Mouse (Mus musculus): Measurements from ENCODE around the gene Cgn. TPM values are rescaled to one million over a fixed set of nuclear protein-coding genes. Genes with fewer than 3 reads are reported as not detected.
"Not testable (repeated sequence)": the region's sequence is repeated elsewhere in the genome, so short reads cannot be mapped to it uniquely, and the experiment has no call there.

Cgn gene
- total and polyA plus RNA-seq, 3 experiments, result 0.25 to 0.50 (median 0.43) TPM

GRCm38 (mm10) chr3:94745691-94746090 lies 40.6 kb downstream of the Cgn start:
- Histone ChIP-seq H3K27ac (no peak overlapping the region), H3K9ac (ENCODE audit: low read depth, low read length) (no peak overlapping the region), H3K4me1 (ENCODE audit: control insufficient read depth, insufficient read depth, low read length) (no peaks in the 10 kb centered on the region), H3K4me3 (no peak overlapping the region), H3K27me3 (ENCODE audit: control insufficient read depth, insufficient read depth, low read length) (no peaks in the 10 kb centered on the region), H3K79me2 (replicated peaks; ENCODE audit: control insufficient read depth, insufficient read depth, low read length) (no peaks in the 10 kb centered on the region), H3K36me3 (ENCODE audit: control insufficient read depth, insufficient read depth, low read length) (no peaks in the 10 kb centered on the region)
- WGBS, result 92% methylated on average over 17 of the region's 17 CpGs
- TF ChIP-seq EP300 (IDR thresholded peaks at IDR 0.05; ENCODE audit: insufficient read depth, low read depth, low read length) (no peak), POLR2A (IDR thresholded peaks at IDR 0.05; ENCODE audit: insufficient read depth, low read depth, low read length) (no peak), CTCF (IDR thresholded peaks at IDR 0.05) (no peak)
- no peak for DNase-seq
- intact Hi-C loops (cut with DNase I), result no loop called here

- not testable (repeated sequence) for DNase-seq
Measured at GRCm38 (mm10) chr3:94723637-94724036, 62.7 kb downstream of the Cgn start.

DNA sequence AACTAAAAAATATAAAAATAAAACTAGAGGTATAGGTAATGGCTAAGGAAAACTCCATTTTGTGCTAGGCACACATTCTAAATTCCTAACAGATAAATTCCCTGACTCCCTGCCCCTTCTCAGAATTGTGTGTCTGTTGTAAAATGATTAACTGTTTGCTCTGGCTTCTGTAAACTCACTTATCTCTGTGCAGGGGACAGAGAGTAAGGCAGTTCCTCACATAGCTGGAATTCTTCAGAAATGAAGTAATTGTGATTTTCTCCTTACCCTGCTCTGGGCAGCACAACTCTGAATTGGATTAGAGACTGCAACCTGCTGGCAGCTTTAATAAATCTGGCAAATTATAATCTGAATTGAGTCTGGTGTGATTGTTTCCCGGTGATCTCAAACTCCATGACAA lies 68.0 kb downstream of the Cgn start:
- H3K36me3 ChIP-seq (ENCODE audit: control insufficient read depth, insufficient read depth, low read length); H3K79me2 ChIP-seq (replicated peaks; ENCODE audit: control insufficient read depth, insufficient read depth, low read length); H3K27ac ChIP-seq; DNase-seq; H3K9ac ChIP-seq (ENCODE audit: low read depth, low read length); H3K4me3 ChIP-seq; intact Hi-C loops (cut with DNase I); H3K27me3 ChIP-seq (ENCODE audit: control insufficient read depth, insufficient read depth, low read length); H3K4me1 ChIP-seq (ENCODE audit: control insufficient read depth, insufficient read depth, low read length): not testable (repeated sequence)
- 27% methylated on average over 1 of the region's 1 CpGs for WGBS

More at GRCm38 (mm10) chr3:94723637-94724036, 62.7 kb downstream of the Cgn start:
- not testable (repeated sequence) for H3K36me3 ChIP-seq (ENCODE audit: control insufficient read depth, insufficient read depth, low read length); H3K4me1 ChIP-seq (ENCODE audit: control insufficient read depth, insufficient read depth, low read length); H3K9ac ChIP-seq (ENCODE audit: low read depth, low read length); H3K4me3 ChIP-seq; H3K27me3 ChIP-seq (ENCODE audit: control insufficient read depth, insufficient read depth, low read length); H3K27ac ChIP-seq; H3K79me2 ChIP-seq (replicated peaks; ENCODE audit: control insufficient read depth, insufficient read depth, low read length)
- 15% methylated on average over 2 of the region's 2 CpGs for WGBS
- intact Hi-C loops (cut with DNase I), result loop anchor here (5.0 kb wide), 1 partner anchor 86 kb away; no protein-coding TSS in a partner anchor
- peak; percentile 28 for TF ChIP-seq CTCF (IDR thresholded peaks at IDR 0.05)

- H3K27ac ChIP-seq, result not testable (repeated sequence)
Measured at GRCm38 (mm10) chr3:94713424-94713823, 72.9 kb downstream of the Cgn start.

GRCm38 (mm10) chr3:94710591-94710990 lies 75.7 kb downstream of the Cgn start:
- H3K9ac ChIP-seq (ENCODE audit: low read depth, low read length), result not testable (repeated sequence)

More at GRCm38 (mm10) chr3:94713424-94713823, 72.9 kb downstream of the Cgn start:
- H3K9ac ChIP-seq (ENCODE audit: low read depth, low read length); H3K36me3 ChIP-seq (ENCODE audit: control insufficient read depth, insufficient read depth, low read length); DNase-seq; H3K4me3 ChIP-seq; H3K4me1 ChIP-seq (ENCODE audit: control insufficient read depth, insufficient read depth, low read length); intact Hi-C loops (cut with DNase I); H3K27me3 ChIP-seq (ENCODE audit: control insufficient read depth, insufficient read depth, low read length); H3K79me2 ChIP-seq (replicated peaks; ENCODE audit: control insufficient read depth, insufficient read depth, low read length): not testable (repeated sequence)
- WGBS, result 85% methylated on average over 3 of the region's 3 CpGs

More at GRCm38 (mm10) chr3:94710591-94710990, 75.7 kb downstream of the Cgn start:
- DNase-seq; H3K36me3 ChIP-seq (ENCODE audit: control insufficient read depth, insufficient read depth, low read length); H3K27me3 ChIP-seq (ENCODE audit: control insufficient read depth, insufficient read depth, low read length); H3K27ac ChIP-seq; H3K4me1 ChIP-seq (ENCODE audit: control insufficient read depth, insufficient read depth, low read length); H3K79me2 ChIP-seq (replicated peaks; ENCODE audit: control insufficient read depth, insufficient read depth, low read length); H3K4me3 ChIP-seq; intact Hi-C loops (cut with DNase I): not testable (repeated sequence)

Other genes starting within 250 kb of the Cgn start
- 10 to 100 TPM; 27.4 to 29.0 TPM for gene Snx27, start 203.8 kb downstream of the Cgn start, total RNA-seq (2021)
- gene Snx27, start 203.8 kb downstream of the Cgn start, polyA plus RNA-seq (2012; rRNA removed), result 7.5 and 14.4 TPM in 2 replicates
- not detected for gene Gm10972, start 143.4 kb downstream of the Cgn start, total RNA-seq (2021)
- not detected in 2 replicates for gene Gm10972, start 143.4 kb downstream of the Cgn start, polyA plus RNA-seq (2012; rRNA removed)
- 1 to 10 TPM; 2.0 to 2.1 TPM for gene Tuft1, start 127.6 kb downstream of the Cgn start, total RNA-seq (2021)
- gene Tuft1, start 127.6 kb downstream of the Cgn start, polyA plus RNA-seq (2012; rRNA removed), result 1.6 and 1.9 TPM in 2 replicates
- 10 to 100 TPM; 12.4 to 19.0 TPM for gene Selenbp2, start 92.9 kb downstream of the Cgn start, total RNA-seq (2021)
- 4.1 and 6.8 TPM in 2 replicates for gene Selenbp2, start 92.9 kb downstream of the Cgn start, polyA plus RNA-seq (2012; rRNA removed)
- 10 to 100 TPM; 17.3 TPM for gene Pogz, start 51.1 kb upstream of the Cgn start, total RNA-seq (2021)
- 13.7 and 16.4 TPM in 2 replicates for gene Pogz, start 51.1 kb upstream of the Cgn start, polyA plus RNA-seq (2012; rRNA removed)
- gene Psmb4, start 100.5 kb upstream of the Cgn start, total RNA-seq (2021), result 100 to 1,000 TPM; 212 to 223 TPM
- gene Psmb4, start 100.5 kb upstream of the Cgn start, polyA plus RNA-seq (2012; rRNA removed), result 232 and 374 TPM in 2 replicates
- gene Selenbp1, start 146.6 kb upstream of the Cgn start, total RNA-seq (2021), result 100 to 1,000 TPM; 100 to 122 TPM
- 190 and 223 TPM in 2 replicates for gene Selenbp1, start 146.6 kb upstream of the Cgn start, polyA plus RNA-seq (2012; rRNA removed)
- 1 to 10 TPM; 6.6 to 8.0 TPM for gene Rfx5, start 167.6 kb upstream of the Cgn start, total RNA-seq (2021)
- 5.6 and 7.1 TPM in 2 replicates for gene Rfx5, start 167.6 kb upstream of the Cgn start, polyA plus RNA-seq (2012; rRNA removed)
- 10 to 100 TPM; 25.8 to 29.5 TPM for gene Pi4kb, start 188.2 kb upstream of the Cgn start, total RNA-seq (2021)
- 18.7 and 28.7 TPM in 2 replicates for gene Pi4kb, start 188.2 kb upstream of the Cgn start, polyA plus RNA-seq (2012; rRNA removed)
- 10 to 100 TPM; 11.0 to 13.5 TPM for gene Zfp687, start 229.0 kb upstream of the Cgn start, total RNA-seq (2021)
- 10.6 and 10.9 TPM in 2 replicates for gene Zfp687, start 229.0 kb upstream of the Cgn start, polyA plus RNA-seq (2012; rRNA removed)

Data from heart, adult 2 months (tissue).